Mouse (Mus musculus) megakaryocyte progenitor cell, adult 5-6 weeks (primary cell): ENCODE data around the gene Islr. TPM values are rescaled to one million over a fixed set of nuclear protein-coding genes. Genes with fewer than 3 reads are reported as not detected.

Experiments used
- ATAC-seq: replicated peaks from 2 replicates; pipeline ENCODE4 v1.8.0; 2016; ENCODE audit warnings: mild to moderate bottlenecking, moderate TSS enrichment, inconsistent platforms; ENCODE audit not compliant: poor library complexity
- total RNA-seq, 2 experiments: library from RNA; stranded (forward) in 1 of 2; stranded (reverse) in 1 of 2; fragments of 157-497, 149-512 nt in 1 of 2; fragments of 200-1000 nt in 1 of 2; gene quantifications; 2 replicates each; pipeline versions ENCODE4 v1.2.3 to v1.2.4; 2015 to 2017

The Islr gene
- total RNA-seq, 2 experiments from 2014 or later = not detected

DNA sequence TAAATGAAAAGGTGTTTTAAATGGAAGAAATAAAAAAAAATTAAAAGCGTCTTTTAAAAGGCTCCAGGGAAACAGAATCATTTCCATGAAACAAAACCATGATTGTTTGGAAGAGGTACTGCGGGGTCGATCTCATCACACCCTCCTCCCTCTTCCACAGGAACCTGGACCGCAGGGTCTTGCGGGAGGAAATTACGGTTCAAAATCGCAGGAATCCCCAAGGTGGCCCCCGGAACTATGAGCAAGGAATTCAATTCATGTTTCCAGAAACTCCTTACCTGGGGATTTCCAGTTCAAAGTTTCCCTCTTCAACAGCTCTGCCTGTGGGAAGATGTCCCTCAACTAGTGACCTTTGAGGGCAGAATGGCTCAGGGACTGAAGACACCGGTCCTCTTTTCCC is 90.1 kb downstream of the Islr start:
- no peak for ATAC-seq

DNA sequence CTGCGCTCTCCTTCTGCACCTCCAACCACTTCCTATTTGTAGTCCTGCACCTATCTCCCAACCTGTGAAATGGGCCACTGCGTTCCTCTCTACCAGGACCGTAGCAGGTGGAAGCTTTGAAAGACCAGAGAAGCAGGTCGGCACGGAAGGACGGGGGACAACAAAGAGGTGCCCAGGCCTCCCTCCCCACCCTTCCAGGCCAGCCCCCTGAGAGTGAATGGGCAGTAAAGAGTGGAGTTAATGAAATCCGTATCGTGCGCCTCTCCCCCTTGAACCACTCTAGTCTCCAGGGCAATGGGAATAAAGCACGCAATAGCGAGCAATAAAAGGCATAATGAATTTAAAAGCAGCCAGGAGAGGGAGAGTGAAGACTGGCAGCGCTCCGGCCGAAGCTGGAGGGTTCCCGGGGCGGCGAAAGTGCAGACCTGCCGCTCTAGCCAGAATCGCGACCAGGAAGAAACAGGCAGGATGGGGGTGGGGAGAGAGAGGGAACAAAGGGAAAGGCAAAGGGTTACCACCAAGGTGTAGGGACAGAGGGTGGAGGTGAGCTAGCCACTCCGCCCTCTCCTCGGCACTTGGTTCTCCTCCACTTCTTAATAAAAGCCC is 90.7 kb downstream of the Islr start:
- no peak for ATAC-seq

DNA sequence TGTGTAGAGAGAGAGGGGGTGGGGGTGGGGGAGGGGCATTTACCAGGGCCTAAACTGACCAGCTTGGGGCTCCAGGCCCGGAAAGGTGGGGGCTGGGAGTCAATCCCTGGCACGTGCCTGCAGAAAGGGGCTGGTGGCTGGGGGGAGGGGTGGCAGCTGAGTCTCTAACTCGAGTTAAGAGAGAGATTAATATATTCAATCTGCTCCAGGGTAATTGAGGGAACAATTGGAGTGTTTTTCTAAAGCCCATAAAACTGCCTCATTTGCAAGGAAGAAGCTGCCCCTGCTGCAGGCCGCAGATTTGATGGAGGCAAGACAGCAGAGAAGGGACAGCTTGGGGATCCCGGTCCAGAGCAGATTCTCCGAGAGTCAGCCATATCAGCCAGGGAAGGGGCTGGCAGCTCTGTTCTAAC is 91.2 kb downstream of the Islr start:
- no peak for ATAC-seq

DNA sequence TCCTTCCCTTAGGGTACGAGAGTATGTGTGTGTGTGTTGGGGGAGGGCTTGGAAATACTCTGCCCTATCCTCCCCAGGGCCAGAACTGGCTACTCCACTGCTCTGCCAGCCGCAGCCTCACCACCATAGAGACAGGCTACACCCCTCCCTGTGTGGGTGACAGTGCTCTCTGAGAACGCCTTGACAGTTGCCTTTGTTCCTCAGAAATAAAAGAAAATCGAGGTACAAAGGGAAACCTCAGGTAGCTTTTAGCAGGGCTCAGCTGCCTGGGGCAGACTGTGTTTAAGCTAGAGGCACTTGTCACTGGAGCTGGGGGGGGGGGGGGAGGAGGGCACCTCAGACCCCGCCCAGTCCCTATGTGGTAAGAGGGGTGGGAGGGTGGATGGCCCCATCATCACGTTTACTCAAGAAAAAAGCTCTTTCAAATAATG is 91.8 kb downstream of the Islr start:
- ATAC-seq = no peak

DNA sequence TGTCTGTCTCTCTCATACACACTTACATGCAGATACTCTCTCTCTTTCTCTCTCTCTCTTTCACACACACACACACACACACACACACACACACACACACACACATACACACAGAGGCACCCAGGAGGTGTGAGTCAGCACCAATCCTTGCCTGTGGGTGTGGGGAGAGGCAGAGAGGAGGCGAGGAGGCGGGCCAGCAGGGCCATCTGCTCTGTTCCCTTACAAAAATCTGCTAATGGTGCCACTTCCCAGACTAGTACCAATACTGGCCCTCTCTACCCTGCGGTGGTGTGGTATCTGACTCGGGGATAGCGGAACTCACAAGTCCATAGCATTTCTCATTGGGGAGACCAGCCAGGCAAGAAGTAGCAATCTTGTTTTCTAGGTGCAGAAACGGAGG is 92.7 kb downstream of the Islr start:
- ATAC-seq = no peak

DNA sequence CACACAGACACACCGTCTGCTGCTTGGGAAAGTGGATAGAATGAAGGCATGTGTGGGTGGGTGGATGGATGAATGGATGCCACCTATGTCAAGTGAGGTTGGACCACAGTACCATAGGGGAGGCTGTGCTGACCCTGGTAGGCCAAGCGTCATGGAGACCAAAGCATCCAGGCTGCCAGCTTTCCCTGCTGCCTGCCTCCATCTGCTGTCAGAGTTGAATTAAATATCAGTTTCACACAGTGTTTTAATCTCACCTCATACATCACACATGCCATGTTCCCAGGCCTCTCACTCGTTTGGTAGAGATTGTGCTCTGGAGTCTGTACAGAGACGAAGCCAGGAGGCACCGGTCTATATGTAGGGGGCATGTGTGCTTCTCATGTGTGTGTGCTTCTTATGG is 93.3 kb downstream of the Islr start:
- ATAC-seq = no peak

DNA sequence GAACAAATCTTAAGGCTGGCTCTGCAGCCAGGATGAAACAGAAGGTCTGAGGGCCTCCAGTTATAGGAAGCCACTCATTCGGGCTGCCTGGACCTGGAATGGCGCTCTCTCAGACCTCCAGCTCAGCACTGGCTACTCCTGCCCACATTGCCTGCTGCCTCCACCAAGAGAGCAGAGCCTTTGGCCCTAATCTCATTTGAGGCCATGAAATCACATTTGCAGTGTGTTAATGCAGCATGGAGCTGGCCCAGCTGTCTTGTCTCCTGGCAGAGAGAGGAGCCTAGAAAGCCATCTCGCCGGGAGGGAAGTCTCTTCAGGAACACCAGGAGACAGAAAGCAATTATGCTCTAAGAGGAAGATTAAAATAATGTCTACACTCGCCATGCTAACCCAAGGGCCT is 96.6 kb downstream of the Islr start:
- ATAC-seq = no peak

Other genes with a start within 250 kb of the Islr start
- 0.15 and 0.47 TPM in 2 replicates for gene Cyp11a1, start 197.9 kb downstream of the Islr start, total RNA-seq (2015)
- gene Cyp11a1, start 197.9 kb downstream of the Islr start, total RNA-seq (2017) = 0.30 and 1.2 TPM in 2 replicates
- gene Stra6, start 140.5 kb downstream of the Islr start, total RNA-seq (2015) = not detected in 2 replicates
- not detected in 2 replicates for gene Stra6, start 140.5 kb downstream of the Islr start, total RNA-seq (2017)
- gene Ccdc33, start 85.5 kb downstream of the Islr start, total RNA-seq (2015) = not detected in 2 replicates
- gene Ccdc33, start 85.5 kb downstream of the Islr start, total RNA-seq (2017) = not detected in 2 replicates
- gene Islr2, start within 50 bp of the Islr start, total RNA-seq (2015) = not detected in 2 replicates
- gene Islr2, start within 50 bp of the Islr start, total RNA-seq (2017) = not detected in 2 replicates
- 32.6 and 41.2 TPM in 2 replicates for gene Pml, start 45.5 kb upstream of the Islr start, total RNA-seq (2015)
- 13.2 and 14.5 TPM in 2 replicates for gene Pml, start 45.5 kb upstream of the Islr start, total RNA-seq (2017)
- gene Stoml1, start 48.9 kb upstream of the Islr start, total RNA-seq (2015) = 1.9 and 6.7 TPM in 2 replicates
- 7.3 and 7.9 TPM in 2 replicates for gene Stoml1, start 48.9 kb upstream of the Islr start, total RNA-seq (2017)
- not detected in 2 replicates for gene Loxl1, start 108.9 kb upstream of the Islr start, total RNA-seq (2015)
- gene Loxl1, start 108.9 kb upstream of the Islr start, total RNA-seq (2017) = not detected in 2 replicates
- gene Tbc1d21, start 166.1 kb upstream of the Islr start, total RNA-seq (2015) = not detected in 2 replicates
- not detected in 2 replicates for gene Tbc1d21, start 166.1 kb upstream of the Islr start, total RNA-seq (2017)